Mouse (Mus musculus): ENCODE results near the gene Cenpv. TPM values are rescaled to one million over a fixed set of nuclear protein-coding genes. Genes with fewer than 3 reads are reported as not detected.

Gene Cenpv
- polyA plus RNA-seq, 1 experiment: 21.6 TPM

DNA sequence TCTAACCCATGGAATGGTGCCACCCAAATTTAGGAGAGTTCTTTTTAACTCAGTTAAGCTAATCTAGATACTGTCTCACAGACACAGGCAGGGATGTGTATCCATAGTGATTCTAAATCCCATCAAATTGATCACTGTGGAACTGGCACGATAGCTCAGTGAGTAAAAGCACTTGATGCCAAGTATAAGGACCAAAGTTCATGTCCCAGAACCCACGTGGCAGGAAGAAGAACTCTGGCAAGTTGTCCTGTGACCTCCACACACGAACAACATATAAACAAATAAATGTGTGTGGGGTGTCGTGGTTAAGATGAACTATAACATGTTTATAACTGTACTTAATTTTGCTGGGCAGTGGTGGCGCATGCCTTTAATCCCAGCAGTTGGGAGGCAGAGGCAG is 59.5 kb downstream of the Cenpv start:
- no peaks in the 10 kb centered on the region for H3K27me3 ChIP-seq (ENCODE audit: control insufficient read depth, insufficient read depth, insufficient read length)
- H3K36me3 ChIP-seq (ENCODE audit: control insufficient read depth, insufficient read depth): no peaks in the 10 kb centered on the region
- H3K79me2 ChIP-seq (ENCODE audit: control insufficient read depth, insufficient read depth): no peaks in the 10 kb centered on the region
- no peaks in the 10 kb centered on the region for H3K79me3 ChIP-seq (ENCODE audit: low read depth)
- H3K4me3 ChIP-seq (ENCODE audit: insufficient read depth, poor library complexity, severe bottlenecking): no peak overlapping the region
- no peak overlapping the region for H3ac ChIP-seq (ENCODE audit: control insufficient read depth, insufficient read length, low read depth)
- TF ChIP-seq CTCF (IDR thresholded peaks at IDR 0.05; ENCODE audit: control insufficient read depth, insufficient read depth, insufficient read length) (no peak), MYOG (IDR thresholded peaks at IDR 0.05; ENCODE audit: control insufficient read depth, extremely low read depth, insufficient read length) (no peak), MAX (IDR thresholded peaks at IDR 0.05) (no peak), CEBPB (IDR thresholded peaks at IDR 0.05; ENCODE audit: low read depth) (no peak), FOSL1 (IDR thresholded peaks at IDR 0.05; ENCODE audit: insufficient read depth, low read length, poor library complexity, severe bottlenecking) (no peak)

DNA sequence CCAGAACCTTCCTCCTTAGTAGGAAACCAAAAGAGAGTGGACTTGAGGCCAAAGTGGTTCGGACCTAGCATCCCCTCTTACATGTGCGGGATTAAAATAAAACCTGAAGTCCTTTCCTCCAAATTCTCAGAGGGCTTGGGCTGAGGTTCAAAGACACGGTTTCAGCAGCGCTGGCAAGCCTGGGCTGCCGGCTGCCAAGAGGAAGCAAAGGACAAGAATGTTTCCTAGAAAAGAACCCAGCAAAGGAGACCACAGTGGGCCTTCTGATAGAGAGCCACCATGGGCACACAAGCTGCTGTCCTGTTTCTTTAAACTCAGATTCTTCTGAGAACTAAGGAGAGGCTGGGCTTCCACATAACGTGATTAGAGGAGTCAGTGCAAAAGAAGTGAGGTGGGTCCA is 60.1 kb downstream of the Cenpv start:
- no peak overlapping the region for H3K4me3 ChIP-seq (ENCODE audit: insufficient read depth, poor library complexity, severe bottlenecking)
- TF ChIP-seq FOSL1 (IDR thresholded peaks at IDR 0.05; ENCODE audit: insufficient read depth, low read length, poor library complexity, severe bottlenecking) (no peak), MYOG (IDR thresholded peaks at IDR 0.05; ENCODE audit: control insufficient read depth, extremely low read depth, insufficient read length) (no peak), CEBPB (IDR thresholded peaks at IDR 0.05; ENCODE audit: low read depth) (no peak)
- no peaks in the 10 kb centered on the region for H3K79me2 ChIP-seq (ENCODE audit: control insufficient read depth, insufficient read depth)

DNA sequence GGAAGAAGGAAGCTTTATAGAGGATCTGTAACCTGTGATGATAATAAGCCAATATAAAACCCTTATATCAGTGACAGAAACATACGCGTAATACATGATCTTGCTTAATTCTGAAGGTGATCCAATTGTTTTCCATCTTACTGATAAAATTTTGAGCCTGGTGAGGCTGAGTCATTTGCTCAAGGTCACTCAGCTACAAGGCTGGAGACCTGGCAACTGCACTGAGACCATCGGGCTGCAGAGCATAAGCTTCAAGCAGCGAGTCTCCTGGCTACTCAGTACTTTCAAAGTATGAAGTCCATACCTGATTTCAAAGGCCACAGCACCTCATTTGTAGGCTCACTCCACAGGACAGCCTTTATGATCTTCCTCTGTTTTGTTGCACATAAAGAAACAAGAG is 62.9 kb downstream of the Cenpv start:
- Histone ChIP-seq H3K4me3 (ENCODE audit: insufficient read depth, poor library complexity, severe bottlenecking) (no peak overlapping the region), H3ac (ENCODE audit: control insufficient read depth, insufficient read length, low read depth) (no peak overlapping the region), H3K36me3 (ENCODE audit: control insufficient read depth, insufficient read depth) (no peaks in the 10 kb centered on the region), H3K27me3 (ENCODE audit: control insufficient read depth, insufficient read depth, insufficient read length) (no peaks in the 10 kb centered on the region), H3K79me2 (ENCODE audit: control insufficient read depth, insufficient read depth) (no peaks in the 10 kb centered on the region), H3K79me3 (ENCODE audit: low read depth) (no peaks in the 10 kb centered on the region)
- TF ChIP-seq CTCF (IDR thresholded peaks at IDR 0.05; ENCODE audit: control insufficient read depth, insufficient read depth, insufficient read length): no peak
- no peak for TF ChIP-seq USF1 (IDR thresholded peaks at IDR 0.05; ENCODE audit: low read depth)
- TF ChIP-seq FOSL1 (IDR thresholded peaks at IDR 0.05; ENCODE audit: insufficient read depth, low read length, poor library complexity, severe bottlenecking): no peak
- no peak for TF ChIP-seq CEBPB (IDR thresholded peaks at IDR 0.05; ENCODE audit: low read depth)
- TF ChIP-seq MAX (IDR thresholded peaks at IDR 0.05): no peak
- no peak for TF ChIP-seq MYOD1 (IDR thresholded peaks at IDR 0.05; ENCODE audit: control insufficient read depth, insufficient read length, low read depth)
- no peak for TF ChIP-seq MYOG (IDR thresholded peaks at IDR 0.05; ENCODE audit: control insufficient read depth, extremely low read depth, insufficient read length)

More for the DNA sequence above, 60.1 kb downstream of the Cenpv start:
- Histone ChIP-seq H3K27me3 (ENCODE audit: control insufficient read depth, insufficient read depth, insufficient read length) (no peaks in the 10 kb centered on the region), H3K79me3 (ENCODE audit: low read depth) (no peaks in the 10 kb centered on the region), H3ac (ENCODE audit: control insufficient read depth, insufficient read length, low read depth) (no peak overlapping the region), H3K36me3 (ENCODE audit: control insufficient read depth, insufficient read depth) (no peaks in the 10 kb centered on the region)

Other genes with a start within 250 kb of the Cenpv start
- 4.5 TPM for gene Pigl, start 80.8 kb downstream of the Cenpv start, polyA plus RNA-seq (2012; fragmentation: generic; extraction: Trizol)
- gene Ncor1, start 80.7 kb downstream of the Cenpv start, polyA plus RNA-seq (2012; fragmentation: generic; extraction: Trizol): 33.6 TPM
- 1,633 TPM for gene Ubb, start 11.9 kb upstream of the Cenpv start, polyA plus RNA-seq (2012; fragmentation: generic; extraction: Trizol)
- 12.8 TPM for gene Trpv2, start 35.2 kb upstream of the Cenpv start, polyA plus RNA-seq (2012; fragmentation: generic; extraction: Trizol)
- gene Lrrc75a, start 109.3 kb upstream of the Cenpv start, polyA plus RNA-seq (2012; fragmentation: generic; extraction: Trizol): 12.5 TPM
- 29.1 TPM for gene Mmgt2, start 109.4 kb upstream of the Cenpv start, polyA plus RNA-seq (2012; fragmentation: generic; extraction: Trizol)
- 1.2 TPM for gene Zfp287, start 192.6 kb upstream of the Cenpv start, polyA plus RNA-seq (2012; fragmentation: generic; extraction: Trizol)
- gene Gm10428, start 213.8 kb upstream of the Cenpv start, polyA plus RNA-seq (2012; fragmentation: generic; extraction: Trizol): not detected